Mouse (Mus musculus): Measurements from ENCODE around the gene Stum. TPM values are rescaled to one million over a fixed set of nuclear protein-coding genes. Genes with fewer than 3 reads are reported as not detected.

Gene Stum
- total and polyA plus RNA-seq, 3 experiments = 0.42 to 0.61 (median 0.51) TPM

- H3K9me3 ChIP-seq (replicated peaks; ENCODE audit: low read length) = no peaks in the 10 kb centered on the region
- H3K27ac ChIP-seq (ENCODE audit: insufficient read depth, low read depth) = no peak overlapping the region
- H3K9ac ChIP-seq (ENCODE audit: insufficient read depth, low read depth) = no peak overlapping the region
- dilution Hi-C loops (cut with MboI; ENCODE audit: extremely low pct_ligation_motif_present, extremely low pct_unique_long_range_greater_than_20kb, low sequenced_read_pairs) = no loop called here
- 0 out of 2 replicates have a peak, but pooled peaks cover 6% of the 10 kb centered on the region for H3K79me2 ChIP-seq (replicated peaks; ENCODE audit: control insufficient read depth, extremely low read depth, insufficient read depth, poor library complexity, severe bottlenecking)
- H3K4me2 ChIP-seq (ENCODE audit: insufficient read depth, low read depth, poor library complexity, severe bottlenecking) = no peak overlapping the region
- H3K4me3 ChIP-seq (replicated peaks in 1 of 3; ENCODE audit: low read depth in 2 of 3, low read length in 2 of 3, poor library complexity in 1 of 3) = no peak overlapping the region
- H3K4me1 ChIP-seq (ENCODE audit: control insufficient read depth in 1 of 2, insufficient read depth in 2 of 2) = peaks cover 22 to 78% of the 10 kb centered on the region in 2 experiments
- TF ChIP-seq CHD2 (IDR thresholded peaks at IDR 0.05; ENCODE audit: low read length) (no peak), ETS1 (conservative IDR thresholded peaks at IDR 0.05; ENCODE audit: low read depth, low read length) (no peak), ZC3H11A (IDR thresholded peaks at IDR 0.05; ENCODE audit: low read depth, low read length) (no peak), GABPA (IDR thresholded peaks at IDR 0.05; ENCODE audit: insufficient replicate concordance, low read depth, low read length) (no peak), RAD21 (IDR thresholded peaks at IDR 0.05; ENCODE audit: low read depth, low read length) (no peak), E2F4 (IDR thresholded peaks at IDR 0.05; ENCODE audit: insufficient replicate concordance, low read depth, low read length) (no peak), TCF12 (IDR thresholded peaks at IDR 0.05; ENCODE audit: low read depth, low read length) (no peak), RCOR1 (conservative IDR thresholded peaks at IDR 0.05; ENCODE audit: low read depth, low read length) (no peak), KAT2A (IDR thresholded peaks at IDR 0.05; ENCODE audit: insufficient replicate concordance, low read length) (no peak), NRF1 (IDR thresholded peaks at IDR 0.05; ENCODE audit: low read depth, low read length) (no peak), MXI1 (IDR thresholded peaks at IDR 0.05; ENCODE audit: low read depth, low read length) (no peak), TBP (conservative IDR thresholded peaks at IDR 0.05; ENCODE audit: low read depth, low read length) (no peak), EP300 (IDR thresholded peaks at IDR 0.05; ENCODE audit: low read length) (no peak), JUN (IDR thresholded peaks at IDR 0.05; ENCODE audit: insufficient read depth, low read depth, low read length) (no peak), MAX (IDR thresholded peaks at IDR 0.05; ENCODE audit: low read length) (no peak), ZNF384 (IDR thresholded peaks at IDR 0.05; ENCODE audit: low read depth, low read length) (no peak), HCFC1 (IDR thresholded peaks at IDR 0.05; ENCODE audit: low read depth, low read length) (no peak), SIN3A (IDR thresholded peaks at IDR 0.05; ENCODE audit: low read length) (no peak)
- peaks cover 0 to 27% of the 10 kb centered on the region in 2 experiments for H3K36me3 ChIP-seq (replicated peaks in 1 of 2; ENCODE audit: control insufficient read depth in 1 of 2, insufficient read depth in 1 of 2, low read length in 1 of 2)
- DNase-seq (ENCODE audit: extremely low read depth) = no peak
- H3K27me3 ChIP-seq (replicated peaks) = no peaks in the 10 kb centered on the region
- in situ Hi-C loops (cut with MboI; ENCODE audit: low pct_ligation_motif_present, low pct_unique_long_range_greater_than_20kb, low sequenced_read_pairs) = no loop called here
These were observed 98.0 kb downstream of the Stum start for GRCm38 (mm10) chr1:180385308-180385707.

GRCm38 (mm10) chr1:180384486-180384885 is 98.8 kb downstream of the Stum start:
- H3K27ac ChIP-seq (ENCODE audit: insufficient read depth, low read depth) = no peak overlapping the region
- no peak for DNase-seq (ENCODE audit: extremely low read depth)
- H3K27me3 ChIP-seq (replicated peaks) = no peaks in the 10 kb centered on the region
- dilution Hi-C loops (cut with MboI; ENCODE audit: extremely low pct_ligation_motif_present, extremely low pct_unique_long_range_greater_than_20kb, low sequenced_read_pairs) (no loop called here), in situ Hi-C loops (cut with MboI; ENCODE audit: low pct_ligation_motif_present, low pct_unique_long_range_greater_than_20kb, low sequenced_read_pairs) (no loop called here)
- H3K9ac ChIP-seq (ENCODE audit: insufficient read depth, low read depth) = no peak overlapping the region
- 0 out of 2 replicates have a peak, but pooled peaks cover 6% of the 10 kb centered on the region for H3K79me2 ChIP-seq (replicated peaks; ENCODE audit: control insufficient read depth, extremely low read depth, insufficient read depth, poor library complexity, severe bottlenecking)
- peaks cover 17 to 79% of the 10 kb centered on the region in 2 experiments for H3K4me1 ChIP-seq (ENCODE audit: control insufficient read depth in 1 of 2, insufficient read depth in 2 of 2)
- no peak for TF ChIP-seq UBTF (IDR thresholded peaks at IDR 0.05; ENCODE audit: low read depth, low read length)
- no peak for TF ChIP-seq MYC (IDR thresholded peaks at IDR 0.05; ENCODE audit: low read depth, low read length)
- no peak for TF ChIP-seq BHLHE40 (IDR thresholded peaks at IDR 0.05; ENCODE audit: low read depth, low read length)
- TF ChIP-seq NELFE (IDR thresholded peaks at IDR 0.05; ENCODE audit: low read depth, low read length) = no peak
- TF ChIP-seq MXI1 (IDR thresholded peaks at IDR 0.05; ENCODE audit: low read depth, low read length) = no peak
- no peak for TF ChIP-seq ZMIZ1 (IDR thresholded peaks at IDR 0.05; ENCODE audit: low read depth, low read length)
- TF ChIP-seq EP300 (IDR thresholded peaks at IDR 0.05; ENCODE audit: low read length) = no peak
- TF ChIP-seq ELF1 (IDR thresholded peaks at IDR 0.05; ENCODE audit: low read depth, low read length) = no peak
- no peak for TF ChIP-seq TBP (conservative IDR thresholded peaks at IDR 0.05; ENCODE audit: low read depth, low read length)
- TF ChIP-seq USF2 (conservative IDR thresholded peaks at IDR 0.05; ENCODE audit: low read depth, low read length) = no peak
- TF ChIP-seq ZNF384 (IDR thresholded peaks at IDR 0.05; ENCODE audit: low read depth, low read length) = no peak
- no peak for TF ChIP-seq ZKSCAN1 (IDR thresholded peaks at IDR 0.05; ENCODE audit: borderline replicate concordance, low read depth, low read length)
- TF ChIP-seq CHD2 (IDR thresholded peaks at IDR 0.05; ENCODE audit: low read length) = no peak
- TF ChIP-seq RAD21 (IDR thresholded peaks at IDR 0.05; ENCODE audit: low read depth, low read length) = no peak
- no peak for TF ChIP-seq USF1 (IDR thresholded peaks at IDR 0.05; ENCODE audit: low read depth, low read length)
- TF ChIP-seq CTCF (conservative IDR thresholded peaks at IDR 0.05 in 1 of 2, IDR thresholded peaks at IDR 0.05 in 1 of 2; ENCODE audit: low read depth in 2 of 2, low read length in 2 of 2) = no peak
- TF ChIP-seq JUND (conservative IDR thresholded peaks at IDR 0.05; ENCODE audit: low read depth, low read length) = no peak
- TF ChIP-seq MAX (IDR thresholded peaks at IDR 0.05; ENCODE audit: low read length) = no peak
- TF ChIP-seq POLR2AphosphoS2 (IDR thresholded peaks at IDR 0.05; ENCODE audit: low read depth, low read length) = no peak
- no peak for TF ChIP-seq JUN (IDR thresholded peaks at IDR 0.05; ENCODE audit: insufficient read depth, low read depth, low read length)
- H3K36me3 ChIP-seq (replicated peaks in 1 of 2; ENCODE audit: control insufficient read depth in 1 of 2, insufficient read depth in 1 of 2, low read length in 1 of 2) = peaks cover 0 to 27% of the 10 kb centered on the region in 2 experiments
- H3K4me3 ChIP-seq (replicated peaks in 1 of 3; ENCODE audit: low read depth in 2 of 3, low read length in 2 of 3, poor library complexity in 1 of 3) = no peak overlapping the region
- no peaks in the 10 kb centered on the region for H3K9me3 ChIP-seq (replicated peaks; ENCODE audit: low read length)
- H3K4me2 ChIP-seq (ENCODE audit: insufficient read depth, low read depth, poor library complexity, severe bottlenecking) = no peak overlapping the region

All from CH12.LX (cell line).